Mouse (Mus musculus) bone marrow, adult 2 months (tissue): Measurements from ENCODE around the gene Scarb1. TPM values are rescaled to one million over a fixed set of nuclear protein-coding genes. Genes with fewer than 3 reads are reported as not detected.

Experiments
- H3K27ac ChIP-seq: fragments of 200-500 bp; 2 replicates; pipeline ENCODE4 v1.5.1; 2012; ENCODE audit warnings: low read depth, mild to moderate bottlenecking, control low read depth, inconsistent platforms, low read length; ENCODE audit not compliant: control insufficient read depth, poor library complexity, insufficient read depth
- H3K4me1 ChIP-seq: fragments of 200-500 bp; 2 replicates; pipeline ENCODE4 v1.6.1; 2011; ENCODE audit warnings: low read length; ENCODE audit not compliant: control insufficient read depth, insufficient read depth
- H3K4me3 ChIP-seq: fragments of 200-500 bp; replicated peaks from 2 replicates; pipeline ENCODE3; 2011; ENCODE audit warnings: mild to moderate bottlenecking, low read depth, low read length, control low read depth; ENCODE audit not compliant: control insufficient read depth
- CTCF ChIP-seq: fragments of 200-500 bp; IDR thresholded peaks from 2 replicates; pipeline ENCODE4 v1.5.1; 2011; ENCODE audit warnings: low read length, control low read depth; ENCODE audit not compliant: control insufficient read depth, insufficient read depth
- POLR2A ChIP-seq: fragments of 200-500 bp; IDR thresholded peaks from 2 replicates; pipeline ENCODE4 v1.6.1; 2011; ENCODE audit warnings: low read depth, mild to moderate bottlenecking, control low read depth, low read length, borderline replicate concordance; ENCODE audit not compliant: control insufficient read depth
- WGBS: fragments of 180-500 bp; shearing (Covaris S2); methylation state at CpG from one replicate; pipeline ENCODE4 v1.1.7; 2018; 5-methylcytosine and 5-hydroxymethylcytosine counted together
- polyA plus RNA-seq: library from polyadenylated mRNA; stranded (reverse); fragments of >200 nt; gene quantifications from 2 replicates; pipeline ENCODE4 v1.2.4, GENCODE M21; 2011; ENCODE audit warnings: low replicate concordance; ENCODE audit not compliant: missing spikeins, insufficient read depth, insufficient read length

Gene Scarb1
- polyA plus RNA-seq, 1 experiment: 26.9 TPM

- TF ChIP-seq POLR2A (no peak), CTCF (no peak)
- H3K4me3 ChIP-seq: no peak overlapping the region
- H3K4me1 ChIP-seq: peaks cover 2% of the 10 kb centered on the region; the same call in 1 of the 2 replicates
- H3K27ac ChIP-seq: no peak overlapping the region
- WGBS: 78% methylated on average over 7 of the region's 7 CpGs
Observed at GRCm38 (mm10) chr5:125354885-125355492, 14.1 kb upstream of the Scarb1 start.

- no peak for TF ChIP-seq POLR2A
- TF ChIP-seq CTCF: peak; percentile 20; the same call in 1 of the 2 replicates
- 62% methylated on average over 5 of the region's 5 CpGs for WGBS
- no peak overlapping the region for H3K4me3 ChIP-seq
- no peak overlapping the region for H3K27ac ChIP-seq
- peaks cover 2% of the 10 kb centered on the region; the same call in 1 of the 2 replicates for H3K4me1 ChIP-seq
Observed at GRCm38 (mm10) chr5:125352781-125353294, 11.9 kb upstream of the Scarb1 start.

- no peak overlapping the region for H3K27ac ChIP-seq
- TF ChIP-seq POLR2A: no peak
- TF ChIP-seq CTCF: no peak
- peaks cover 2% of the 10 kb centered on the region; the same call in 1 of the 2 replicates for H3K4me1 ChIP-seq
- H3K4me3 ChIP-seq: no peak overlapping the region
- WGBS: 17% methylated on average over 5 of the region's 5 CpGs
Observed at GRCm38 (mm10) chr5:125351939-125352338, 11.0 kb upstream of the Scarb1 start.

- H3K4me1 ChIP-seq: peaks cover 2% of the 10 kb centered on the region; the same call in 1 of the 2 replicates
- H3K27ac ChIP-seq: no peak overlapping the region
- TF ChIP-seq POLR2A (no peak), CTCF (no peak)
- no peak overlapping the region for H3K4me3 ChIP-seq
- WGBS: 77% methylated on average over 8 of the region's 8 CpGs
Observed at GRCm38 (mm10) chr5:125351057-125351456, 10.2 kb upstream of the Scarb1 start.

GRCm38 (mm10) chr5:125349391-125349790 is 8.5 kb upstream of the Scarb1 start:
- H3K4me3 ChIP-seq: no peak overlapping the region
- peaks cover 2% of the 10 kb centered on the region; the same call in 1 of the 2 replicates for H3K4me1 ChIP-seq
- no peak overlapping the region for H3K27ac ChIP-seq
- 91% methylated on average over 3 of the region's 3 CpGs for WGBS
- no peak for TF ChIP-seq CTCF
- TF ChIP-seq POLR2A: no peak

- no peak overlapping the region for H3K4me3 ChIP-seq
- peaks cover 2% of the 10 kb centered on the region; the same call in 1 of the 2 replicates for H3K4me1 ChIP-seq
- no peak overlapping the region for H3K27ac ChIP-seq
- whole genome bisulfite sequencing: 41% methylated on average over 8 of the region's 8 CpGs
- TF ChIP-seq POLR2A (no peak), CTCF (peak; percentile 73)
Observed at GRCm38 (mm10) chr5:125348487-125348886, 7.6 kb upstream of the Scarb1 start.

GRCm38 (mm10) chr5:125348067-125348466 is 7.2 kb upstream of the Scarb1 start:
- Histone ChIP-seq H3K4me3 (no peak overlapping the region), H3K27ac (no peak overlapping the region), H3K4me1 (peaks cover 2% of the 10 kb centered on the region; the same call in 1 of the 2 replicates)
- 60% methylated on average over 7 of the region's 7 CpGs for WGBS
- TF ChIP-seq POLR2A: no peak
- TF ChIP-seq CTCF: no peak

- WGBS: 92% methylated on average over 6 of the region's 6 CpGs
- no peak overlapping the region for H3K27ac ChIP-seq
- peaks cover 1% of the 10 kb centered on the region; the same call in 1 of the 2 replicates for H3K4me1 ChIP-seq
- H3K4me3 ChIP-seq: no peak overlapping the region
- TF ChIP-seq POLR2A: no peak
- TF ChIP-seq CTCF: no peak
Observed at GRCm38 (mm10) chr5:125344296-125344695, 3.4 kb upstream of the Scarb1 start.

- no peak for TF ChIP-seq POLR2A
- no peak for TF ChIP-seq CTCF
- peaks cover 8% of the 10 kb centered on the region; the same call in 1 of the 2 replicates for H3K4me1 ChIP-seq
- WGBS: 35% methylated on average over 14 of the region's 14 CpGs
- H3K4me3 ChIP-seq: no peak overlapping the region
- H3K27ac ChIP-seq: peak overlapping the region; percentile 57; the same call in 1 of the 2 replicates
Observed at GRCm38 (mm10) chr5:125341459-125342090, 681 bp upstream of the Scarb1 start.
